Mouse (Mus musculus): ENCODE results near the gene Rorc.

DNA sequence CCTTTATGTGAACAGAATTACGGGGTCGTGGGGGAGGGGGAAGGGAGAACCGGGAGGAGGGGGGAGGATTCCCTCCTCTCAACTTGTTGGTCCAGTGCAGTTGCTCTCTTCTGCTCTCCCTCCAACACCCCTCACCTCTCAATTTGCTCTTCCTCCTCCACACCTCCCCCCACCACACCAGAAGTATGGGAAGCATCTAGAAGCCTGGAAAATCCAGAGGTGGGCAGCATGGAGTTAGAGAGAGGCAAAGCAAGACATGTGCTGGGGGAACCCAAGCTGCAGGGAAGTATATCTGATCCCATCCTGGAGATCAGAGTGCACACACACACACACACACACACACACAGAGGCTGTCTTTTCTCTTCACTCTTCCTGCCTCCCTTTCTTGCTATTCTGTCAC, 556 bp upstream of the Rorc start:
- TF ChIP-seq POLR2A (IDR thresholded peaks at IDR 0.05; ENCODE audit: low read depth, low read length) (no peak), CTCF (IDR thresholded peaks at IDR 0.05; ENCODE audit: borderline replicate concordance, insufficient read depth, low read length) (no peak)
